Comparison of ENCODE assay signal across 9 mouse cellular contexts in genomic region chr3:49866061-49866515, GRCm38 (mm10).
A peak's percentile ranks its signal among the peaks of the same experiment; 100 is the strongest.
DNase-seq lines count a peak whose midpoint lies in the region; ATAC-seq and TF ChIP-seq lines count a peak whose summit lies in the region.
"Had no signal": no experiment of that assay in that cellular context is flagged by ENCODE, and none has a peak within 500 bp of the region (broad histone marks: within the 10 kb centered on the region; RNA-seq: fewer than 3 reads in every experiment).

No protein-coding gene starts in this region.

- H3K4me1 ChIP-seq in heart, adult 2 months (ENCODE audit: control insufficient read depth, insufficient read depth, low read length), result no peaks in the 10 kb centered on the region
- H3K4me1 ChIP-seq in embryonic facial prominence, embryonic 11.5 days (ENCODE audit: control insufficient read depth, insufficient read depth, low read length), result peaks cover 6% of the 10 kb centered on the region; the same call in 1 of the 2 replicates
- peaks cover 9% of the 10 kb centered on the region for H3K4me1 ChIP-seq in hindbrain, embryonic 16.5 days (ENCODE audit: control insufficient read depth, insufficient read depth, low read depth, low read length)
- peaks cover 26% of the 10 kb centered on the region for H3K4me1 ChIP-seq in midbrain, embryonic 14.5 days (ENCODE audit: control insufficient read depth, insufficient read depth, low read length)
- H3K4me1 ChIP-seq: liver, embryonic 15.5 days had no signal

- DNase-seq in heart, adult 11 months, result peak; percentile 88
- no peak for DNase-seq in heart, adult 2 months
- peak; percentile 78 for DNase-seq in embryonic facial prominence, embryonic 11.5 days (ENCODE audit: low spot score)
- peak; percentile 70 for DNase-seq in midbrain, embryonic 14.5 days
- no peak for DNase-seq in ovary, postnatal 36 days (ENCODE audit: low spot score)
- no peak for DNase-seq in frontal cortex, postnatal 14 days (ENCODE audit: low spot score in 2 of 2)

- no peak overlapping the region for H3K27ac ChIP-seq in heart, adult 2 months
- peak overlapping the region; percentile 79 for H3K27ac ChIP-seq in embryonic facial prominence, embryonic 11.5 days (replicated peaks; ENCODE audit: low read depth, low read length)
- peak overlapping the region; percentile 32; the same call in 1 of the 2 replicates for H3K27ac ChIP-seq in hindbrain, embryonic 16.5 days (ENCODE audit: low read depth, low read length)
- H3K27ac ChIP-seq in midbrain, embryonic 14.5 days (replicated peaks; ENCODE audit: low read depth, low read length), result peak overlapping the region; percentile 26
- H3K27ac ChIP-seq: liver, embryonic 15.5 days had no signal

- no peak overlapping the region for H3K9ac ChIP-seq in heart, adult 2 months (ENCODE audit: low read depth, low read length)
- H3K9ac ChIP-seq in embryonic facial prominence, embryonic 11.5 days (replicated peaks; ENCODE audit: low read length), result peak overlapping the region; percentile 56
- peak overlapping the region; percentile 10; the same call in 1 of the 2 replicates for H3K9ac ChIP-seq in hindbrain, embryonic 16.5 days (ENCODE audit: low read depth, low read length)
- H3K9ac ChIP-seq in midbrain, embryonic 14.5 days (replicated peaks; ENCODE audit: low read length), result no peak overlapping the region; the same call in 1 of the 2 replicates
- H3K9ac ChIP-seq: liver, embryonic 15.5 days had no signal

- peak; percentile 91 for ATAC-seq in embryonic facial prominence, embryonic 11.5 days (replicated peaks; ENCODE audit: insufficient number of reproducible peaks, low FRiP score, low TSS enrichment, low read depth)
- peak; percentile 93 for ATAC-seq in hindbrain, embryonic 16.5 days
- peak; percentile 89 for ATAC-seq in midbrain, embryonic 14.5 days (ENCODE audit: low FRiP score, low TSS enrichment)
- no peak for ATAC-seq in inflammation-experienced regulatory T-cells, adult 6 months

- TF ChIP-seq CTCF in heart, adult 2 months (IDR thresholded peaks at IDR 0.05), result no peak

- H3K36me3 ChIP-seq in heart, adult 2 months (ENCODE audit: control insufficient read depth, insufficient read depth, low read length), result no peaks in the 10 kb centered on the region
- H3K36me3 ChIP-seq in embryonic facial prominence, embryonic 11.5 days (replicated peaks; ENCODE audit: control insufficient read depth, insufficient read depth, low read depth, low read length), result no peaks in the 10 kb centered on the region
- H3K36me3 ChIP-seq in hindbrain, embryonic 16.5 days (ENCODE audit: control insufficient read depth, insufficient read depth, low read length), result no peaks in the 10 kb centered on the region
- H3K36me3 ChIP-seq in midbrain, embryonic 14.5 days (ENCODE audit: control insufficient read depth, insufficient read depth, low read length), result no peaks in the 10 kb centered on the region
- H3K36me3 ChIP-seq: liver, embryonic 15.5 days had no signal

- no peaks in the 10 kb centered on the region for H3K79me2 ChIP-seq in heart, adult 2 months (replicated peaks; ENCODE audit: control insufficient read depth, insufficient read depth, low read length)

- 31% methylated on average over 11 of the region's 11 CpGs for WGBS in heart, adult 2 months
- WGBS in embryonic facial prominence, embryonic 11.5 days, result 7% methylated on average over 11 of the region's 11 CpGs
- WGBS in hindbrain, embryonic 16.5 days, result 2% methylated on average over 11 of the region's 11 CpGs
- WGBS in midbrain, embryonic 14.5 days, result 5% methylated on average over 11 of the region's 11 CpGs

- H3K27me3 ChIP-seq in heart, adult 2 months (ENCODE audit: control insufficient read depth, insufficient read depth, low read length), result no peaks in the 10 kb centered on the region
- no peaks in the 10 kb centered on the region for H3K27me3 ChIP-seq in embryonic facial prominence, embryonic 11.5 days (ENCODE audit: control insufficient read depth, insufficient read depth, low read length)
- no peaks in the 10 kb centered on the region for H3K27me3 ChIP-seq in hindbrain, embryonic 16.5 days (replicated peaks; ENCODE audit: control insufficient read depth, insufficient read depth, low read length)
- no peaks in the 10 kb centered on the region for H3K27me3 ChIP-seq in midbrain, embryonic 14.5 days (ENCODE audit: control insufficient read depth, insufficient read depth, low read length)
- H3K27me3 ChIP-seq: liver, embryonic 15.5 days had no signal

- intact Hi-C loops in heart, adult 2 months (cut with DNase I), result no loop called here

- no peak overlapping the region for H3K4me3 ChIP-seq in heart, adult 2 months
- H3K4me3 ChIP-seq in embryonic facial prominence, embryonic 11.5 days (ENCODE audit: low read depth, low read length), result no peak overlapping the region
- no peak overlapping the region; the same call in 1 of the 2 replicates for H3K4me3 ChIP-seq in hindbrain, embryonic 16.5 days (ENCODE audit: low read length)
- 0 out of 2 replicates have a peak overlapping the region, but pooled peaks have one; percentile 6 for H3K4me3 ChIP-seq in midbrain, embryonic 14.5 days (replicated peaks; ENCODE audit: low read depth, low read length)
- H3K4me3 ChIP-seq: liver, embryonic 15.5 days had no signal

- H3K9me3 ChIP-seq in embryonic facial prominence, embryonic 11.5 days (replicated peaks; ENCODE audit: control insufficient read depth, low read length), result no peaks in the 10 kb centered on the region
- H3K9me3 ChIP-seq in hindbrain, embryonic 16.5 days (ENCODE audit: control insufficient read depth, low read length), result no peaks in the 10 kb centered on the region
- no peaks in the 10 kb centered on the region for H3K9me3 ChIP-seq in midbrain, embryonic 14.5 days (ENCODE audit: control insufficient read depth, low read length)
- H3K9me3 ChIP-seq: liver, embryonic 15.5 days had no signal

- TF ChIP-seq POLR2A in heart, adult 2 months (IDR thresholded peaks at IDR 0.05; ENCODE audit: insufficient read depth, low read depth, low read length), result no peak

- no peak for TF ChIP-seq EP300 in heart, adult 2 months (IDR thresholded peaks at IDR 0.05; ENCODE audit: insufficient read depth, low read depth, low read length)

- no peak overlapping the region for H3K4me2 ChIP-seq in embryonic facial prominence, embryonic 11.5 days (ENCODE audit: low read depth, low read length)
- H3K4me2 ChIP-seq in hindbrain, embryonic 16.5 days (ENCODE audit: low read length), result peak overlapping the region; percentile 30
- H3K4me2 ChIP-seq in midbrain, embryonic 14.5 days (ENCODE audit: low read length), result peak overlapping the region; percentile 26
- H3K4me2 ChIP-seq: liver, embryonic 15.5 days had no signal

Comparison
In these comparisons a context has a peak if more than half of its experiments do, and no peak if none do; other contexts are left out.
1. DNase-seq: peak in heart, adult 11 months (single experiment), embryonic facial prominence, embryonic 11.5 days (single experiment) and midbrain, embryonic 14.5 days (single experiment); none in heart, adult 2 months (0 of 2), ovary, postnatal 36 days (single experiment) and frontal cortex, postnatal 14 days (0 of 2).
2. H3K9ac ChIP-seq: peak in embryonic facial prominence, embryonic 11.5 days (single experiment) and hindbrain, embryonic 16.5 days (single experiment); none in heart, adult 2 months (single experiment) and midbrain, embryonic 14.5 days (single experiment).